Mouse (Mus musculus) spleen, adult 2 months (tissue): Measurements from ENCODE around the gene Coro6. TPM values are rescaled to one million over a fixed set of nuclear protein-coding genes. Genes with fewer than 3 reads are reported as not detected.

Experiments
- DNase-seq, 2 experiments: peaks; one replicate each; pipeline versions ENCODE4 v3.0.0 to v3.0.0-alpha.2; 2012 to 2021; ENCODE audit warnings: low spot score in 2 of 2, low read depth in 1 of 2
- H3K27ac ChIP-seq: fragments of 200-500 bp; 2 replicates; pipeline ENCODE4 v1.5.1; 2012; ENCODE audit warnings: low read length, inconsistent platforms; ENCODE audit not compliant: insufficient read depth
- H3K27me3 ChIP-seq: fragments of 200-500 bp; 2 replicates; pipeline ENCODE4 v1.6.1; 2012; ENCODE audit warnings: mild to moderate bottlenecking, moderate library complexity, low read length, inconsistent platforms; ENCODE audit not compliant: control insufficient read depth, insufficient read depth
- H3K36me3 ChIP-seq: fragments of 200-500 bp; 2 replicates; pipeline ENCODE4 v1.6.1; 2012; ENCODE audit warnings: mild to moderate bottlenecking, low read length, inconsistent platforms; ENCODE audit not compliant: control insufficient read depth, insufficient read depth
- H3K4me1 ChIP-seq: fragments of 200-500 bp; 2 replicates; pipeline ENCODE4 v1.6.1; 2011; ENCODE audit warnings: inconsistent platforms; ENCODE audit not compliant: control insufficient read depth, insufficient read depth, insufficient read length
- H3K4me3 ChIP-seq: fragments of 200-500 bp; 2 replicates; pipeline ENCODE4 v1.5.1; 2011; ENCODE audit warnings: mild to moderate bottlenecking, inconsistent platforms; ENCODE audit not compliant: insufficient read depth, insufficient read length; ENCODE audit errors: extremely low read depth
- CTCF ChIP-seq: fragments of 200-500 bp; IDR thresholded peaks from 2 replicates; pipeline ENCODE4 v1.5.1; 2011; ENCODE audit warnings: mild to moderate bottlenecking, inconsistent platforms; ENCODE audit not compliant: insufficient read depth, insufficient read length, insufficient replicate concordance; ENCODE audit errors: extremely low read depth
- POLR2A ChIP-seq: fragments of 200-500 bp; IDR thresholded peaks from 2 replicates; pipeline ENCODE4 v1.6.1; 2011; ENCODE audit warnings: low read depth, low read length, inconsistent platforms
- WGBS: fragments of 180-500 bp; shearing (Covaris S2); methylation state at CpG from one replicate; pipeline ENCODE4 v1.1.7; 2018; 5-methylcytosine and 5-hydroxymethylcytosine counted together
- polyA plus RNA-seq: library from polyadenylated mRNA; depleted of rRNA; stranded (reverse); fragments of >200 nt; gene quantifications from 2 replicates; pipeline ENCODE4 v1.2.3, GENCODE M21; 2012

Gene Coro6
- polyA plus RNA-seq, 1 experiment = 1.1 TPM

GRCm38 (mm10) chr11:77451670-77452069, 10.5 kb upstream of the Coro6 start:
- H3K36me3 ChIP-seq = peaks cover 42% of the 10 kb centered on the region
- TF ChIP-seq POLR2A (no peak), CTCF (no peak)
- peaks cover 1% of the 10 kb centered on the region; the same call in 1 of the 2 replicates for H3K4me1 ChIP-seq
- H3K27ac ChIP-seq = no peak overlapping the region
- H3K27me3 ChIP-seq = no peaks in the 10 kb centered on the region
- DNase-seq = no peak
- no peak overlapping the region for H3K4me3 ChIP-seq
- WGBS = 95% methylated on average over 2 of the region's 2 CpGs

GRCm38 (mm10) chr11:77453388-77453787, 8.8 kb upstream of the Coro6 start:
- TF ChIP-seq CTCF (no peak), POLR2A (no peak)
- no peak for DNase-seq

GRCm38 (mm10) chr11:77455770-77456510, 6.3 kb upstream of the Coro6 start:
- H3K36me3 ChIP-seq = peaks cover 25% of the 10 kb centered on the region
- TF ChIP-seq CTCF = no peak
- H3K4me1 ChIP-seq = no peaks in the 10 kb centered on the region
- H3K27ac ChIP-seq = no peak overlapping the region
- DNase-seq = no peak
- H3K4me3 ChIP-seq = no peak overlapping the region
- 91% methylated on average over 9 of the region's 9 CpGs for WGBS
- H3K27me3 ChIP-seq = no peaks in the 10 kb centered on the region

More at GRCm38 (mm10) chr11:77453388-77453787, 8.8 kb upstream of the Coro6 start:
- Histone ChIP-seq H3K27me3 (no peaks in the 10 kb centered on the region), H3K27ac (no peak overlapping the region), H3K36me3 (peaks cover 40% of the 10 kb centered on the region), H3K4me1 (no peaks in the 10 kb centered on the region), H3K4me3 (no peak overlapping the region)
- WGBS = 91% methylated on average over 2 of the region's 2 CpGs

GRCm38 (mm10) chr11:77456866-77457265, 5.3 kb upstream of the Coro6 start:
- Histone ChIP-seq H3K4me1 (no peaks in the 10 kb centered on the region), H3K36me3 (peaks cover 24% of the 10 kb centered on the region), H3K27me3 (no peaks in the 10 kb centered on the region), H3K27ac (no peak overlapping the region), H3K4me3 (no peak overlapping the region)
- TF ChIP-seq POLR2A = no peak
- TF ChIP-seq CTCF = no peak
- 74% methylated on average over 6 of the region's 6 CpGs for WGBS
- no peak for DNase-seq

GRCm38 (mm10) chr11:77461856-77462255, 355 bp upstream of the Coro6 start:
- no peaks in the 10 kb centered on the region; the same call in 1 of the 2 replicates for H3K36me3 ChIP-seq
- no peak overlapping the region for H3K27ac ChIP-seq
- no peak for TF ChIP-seq CTCF
- TF ChIP-seq POLR2A = no peak
- 8% methylated on average over 6 of the region's 6 CpGs for WGBS
- no peak for DNase-seq
- peak overlapping the region; percentile 49; the same call in 1 of the 2 replicates for H3K4me3 ChIP-seq
- H3K4me1 ChIP-seq = no peaks in the 10 kb centered on the region; the same call in 1 of the 2 replicates
- peaks cover 13% of the 10 kb centered on the region for H3K27me3 ChIP-seq

- Histone ChIP-seq H3K27ac (no peak overlapping the region), H3K27me3 (peaks cover 13% of the 10 kb centered on the region), H3K36me3 (no peaks in the 10 kb centered on the region), H3K4me1 (peaks cover 7% of the 10 kb centered on the region), H3K4me3 (peak overlapping the region; percentile 49; the same call in 1 of the 2 replicates)
- no peak for DNase-seq
- WGBS = 42% methylated on average over 8 of the region's 8 CpGs
- no peak for TF ChIP-seq CTCF
- no peak for TF ChIP-seq POLR2A
Observed at GRCm38 (mm10) chr11:77463101-77463445, 862 bp downstream of the Coro6 start.

- no peak overlapping the region for H3K4me3 ChIP-seq
- peaks cover 13% of the 10 kb centered on the region for H3K27me3 ChIP-seq
- H3K27ac ChIP-seq = no peak overlapping the region
- H3K36me3 ChIP-seq = no peaks in the 10 kb centered on the region
- H3K4me1 ChIP-seq = peaks cover 7% of the 10 kb centered on the region
- TF ChIP-seq POLR2A (no peak), CTCF (no peak)
- 85% methylated on average over 10 of the region's 10 CpGs for whole genome bisulfite sequencing
- no peak for DNase-seq
Observed at GRCm38 (mm10) chr11:77463786-77464185, 1.6 kb downstream of the Coro6 start.
